23 mouse cellular contexts compared by ENCODE assay signal in genomic region chr1:57868651-57869050, GRCm38 (mm10).
DNase-seq lines count a peak whose midpoint lies in the region; ATAC-seq lines count a peak whose summit lies in the region.
"Had no signal": no experiment of that assay in that cellular context is flagged by ENCODE, and none has a peak within 500 bp of the region (broad histone marks: within the 10 kb centered on the region; RNA-seq: fewer than 3 reads in every experiment).

No protein-coding gene starts in this region.

- peak overlapping the region; percentile 51; the same call in 1 of the 2 replicates for H3K27ac ChIP-seq in kidney, embryonic 16.5 days (ENCODE audit: low read length)
- H3K27ac ChIP-seq: embryonic facial prominence, embryonic 15.5 days; left cerebral cortex, adult 2 months; limb, embryonic 10.5 days; lung, embryonic 15.5 days had no signal

- peak; percentile 22 for DNase-seq in adrenal gland, postnatal 14 days
- DNase-seq in adrenal gland, adult 18-20 months (ENCODE audit: low spot score in 2 of 2), result no peak
- DNase-seq in heart, postnatal 10 days, result peak; percentile 31 to 40
- no peak for DNase-seq in heart, postnatal 25 days (ENCODE audit: low spot score)
- DNase-seq in kidney, adult 9 months, result no peak
- peak; percentile 52 for DNase-seq in lung, postnatal 10 days
- DNase-seq: adrenal gland, adult 8-10 months; cerebellum, adult 11 months; embryo, embryonic 11 days; midbrain, embryonic 14.5 days; right cerebral cortex, adult 18-20 months; thymus, adult 2 months had no signal

- 23% methylated on average over 13 of the region's 13 CpGs for WGBS in kidney, embryonic 16.5 days

- peaks cover 12% of the 10 kb centered on the region for H3K4me1 ChIP-seq in kidney, embryonic 16.5 days (ENCODE audit: insufficient read depth, low read length)

- H3K9me3 ChIP-seq in kidney, embryonic 16.5 days (ENCODE audit: low read length), result no peaks in the 10 kb centered on the region
- H3K9me3 ChIP-seq: embryonic facial prominence, embryonic 15.5 days; G1E; limb, embryonic 10.5 days; lung, embryonic 15.5 days had no signal

- no peak overlapping the region for H3K4me2 ChIP-seq in kidney, embryonic 16.5 days (replicated peaks; ENCODE audit: low read depth, low read length)
- H3K4me2 ChIP-seq: embryonic facial prominence, embryonic 15.5 days; liver, embryonic 11.5 days; lung, embryonic 15.5 days had no signal

- no peak overlapping the region for H3K9ac ChIP-seq in kidney, embryonic 16.5 days (replicated peaks; ENCODE audit: low read length)
- H3K9ac ChIP-seq: embryonic facial prominence, embryonic 15.5 days; lung, embryonic 15.5 days had no signal

- peak; percentile 76; the same call in 1 of the 2 replicates for ATAC-seq in kidney, embryonic 16.5 days (ENCODE audit: low FRiP score, low TSS enrichment)
- ATAC-seq in granulocyte monocyte progenitor cell, adult 5-6 weeks (replicated peaks; ENCODE audit: poor library complexity, severe bottlenecking), result no peak
- ATAC-seq: CD4-positive, CD25-positive, alpha-beta regulatory T cell, adult 4 months; intestine, embryonic 16.5 days had no signal

- no peak overlapping the region for H3K4me3 ChIP-seq in kidney, embryonic 16.5 days (ENCODE audit: low read length)
- H3K4me3 ChIP-seq: embryonic facial prominence, embryonic 15.5 days; left cerebral cortex, adult 2 months; limb, embryonic 10.5 days; lung, embryonic 15.5 days; myocyte had no signal

- no peaks in the 10 kb centered on the region for H3K36me3 ChIP-seq in kidney, embryonic 16.5 days (ENCODE audit: insufficient read depth, low read length)
- H3K36me3 ChIP-seq: embryonic facial prominence, embryonic 15.5 days; G1E; limb, embryonic 10.5 days; lung, embryonic 15.5 days had no signal

- intact Hi-C loops in heart, postnatal 10 days (cut with DNase I), result no loop called here
- intact Hi-C loops in heart, postnatal 25 days (cut with DNase I), result no loop called here

- H3K27me3 ChIP-seq in kidney, embryonic 16.5 days (ENCODE audit: insufficient read depth, low read length), result no peaks in the 10 kb centered on the region
- H3K27me3 ChIP-seq: embryonic facial prominence, embryonic 15.5 days; lung, embryonic 15.5 days had no signal

Comparison
In these comparisons a context has a peak if more than half of its experiments do, and no peak if none do; other contexts are left out.
1. DNase-seq: peak in adrenal gland, postnatal 14 days (single experiment), heart, postnatal 10 days (2 of 2) and lung, postnatal 10 days (single experiment); none in adrenal gland, adult 18-20 months (0 of 2), heart, postnatal 25 days (single experiment) and kidney, adult 9 months (single experiment).